Mouse (Mus musculus) Patski (cell line): ENCODE measurements at regions not wholly inside any gene's neighbourhood (a gene's known extent, or its start where the extent isn't known, plus 50 kb on each side); places are given as distances from the start of the nearest gene placed in this dataset.

Experiments
- ATAC-seq: fragments of 100-300 bp; one replicate; pipeline ENCODE4 v1.8.0; 2021
- CTCF ChIA-PET: fragments of 350-600 bp; sonication (Branson Sonifier 250); formaldehyde crosslinking; loops from one replicate; lab custom pipeline; 2022; ENCODE audit warnings: inconsistent platforms; lab: Charles Lee
- POLR2A ChIA-PET: fragments of 350-600 bp; sonication (Branson Sonifier 250); formaldehyde crosslinking; loops from one replicate; lab custom pipeline; 2022; ENCODE audit warnings: antibody characterized with exemption, inconsistent platforms; lab: Charles Lee
- DNase-seq: peaks from one replicate; pipeline ENCODE4 v3.0.0-alpha.2; 2011; ENCODE audit warnings: low read depth, low spot score
- H3K27me3 ChIP-seq: fragments of 371-371 bp; one replicate; pipeline ENCODE4 v1.5.1; 2021
- CTCF ChIP-seq: fragments of 100-300 bp; IDR thresholded peaks from one replicate; pipeline ENCODE4 v1.5.1; 2021
- in situ Hi-C: fragments of 300-500 bp; cut with MboI; formaldehyde crosslinking; loops from 3 replicates; pipeline ENCODE4 v1.11.1; 2018; ENCODE audit warnings: low pct_unique_long_range_greater_than_20kb, mixed read lengths

- no peak for TF ChIP-seq CTCF
- ChIA-PET POLR2A (no interaction called here), CTCF (interaction anchor here (1.1 kb wide), 1 partner anchor 13 kb away, joined by 4 read pairs; no protein-coding TSS in a partner anchor)
- in situ Hi-C loops, result loop anchor here (10.0 kb wide), 2 partner anchors 308 to 428 kb away; no protein-coding TSS in a partner anchor
- peaks cover 35% of the 10 kb centered on the region for H3K27me3 ChIP-seq
- ATAC-seq (no peak), DNase-seq (no peak)
Measured at GRCm38 (mm10) chr8:88022776-88023385, 63.5 kb upstream of the Zfp423 start.

GRCm38 (mm10) chr8:88019243-88020115 lies 60.1 kb upstream of the Zfp423 start:
- peaks cover 25% of the 10 kb centered on the region for H3K27me3 ChIP-seq
- DNase-seq, result no peak
- no peak for TF ChIP-seq CTCF
- POLR2A ChIA-PET, result no interaction called here
- in situ Hi-C loops, result loop anchor here (10.0 kb wide), 2 partner anchors 305 to 425 kb away; no protein-coding TSS in a partner anchor
- ATAC-seq, result no peak
- CTCF ChIA-PET, result no interaction called here

GRCm38 (mm10) chr8:88018494-88018893 lies 59.1 kb upstream of the Zfp423 start:
- ChIA-PET POLR2A (no interaction called here), CTCF (no interaction called here)
- TF ChIP-seq CTCF, result no peak
- peaks cover 25% of the 10 kb centered on the region for H3K27me3 ChIP-seq
- in situ Hi-C loops, result no loop called here
- ATAC-seq, result no peak
- DNase-seq, result no peak

- peaks cover 15% of the 10 kb centered on the region for H3K27me3 ChIP-seq
- ChIA-PET POLR2A (no interaction called here), CTCF (no interaction called here)
- ATAC-seq (no peak), DNase-seq (no peak)
- in situ Hi-C loops, result no loop called here
- TF ChIP-seq CTCF, result no peak
Measured at GRCm38 (mm10) chr8:88012177-88012825, 52.9 kb upstream of the Zfp423 start.

- TF ChIP-seq CTCF, result no peak
- in situ Hi-C loops, result no loop called here
- ChIA-PET POLR2A (no interaction called here), CTCF (interaction anchor here (1.0 kb wide), 1 partner anchor 13 kb away, joined by 4 read pairs; no protein-coding TSS in a partner anchor)
- no peak for ATAC-seq
- no peak for DNase-seq
- peaks cover 12% of the 10 kb centered on the region for H3K27me3 ChIP-seq
Measured at GRCm38 (mm10) chr8:88010566-88010965, 51.2 kb upstream of the Zfp423 start.

- H3K27me3 ChIP-seq, result peaks cover 9% of the 10 kb centered on the region
- DNase-seq (no peak), ATAC-seq (no peak)
- in situ Hi-C loops, result no loop called here
- ChIA-PET CTCF (interaction anchor here (1.0 kb wide), 1 partner anchor 13 kb away, joined by 4 read pairs; no protein-coding TSS in a partner anchor), POLR2A (no interaction called here)
- no peak for TF ChIP-seq CTCF
Measured at GRCm38 (mm10) chr8:88009878-88010277, 50.5 kb upstream of the Zfp423 start.
